Mouse (Mus musculus) 3134 (cell line): ENCODE measurements around the gene Slc22a19.
"Not testable (repeated sequence)": the region's sequence is repeated elsewhere in the genome, so short reads cannot be mapped to it uniquely, and the experiment has no call there.

Experiments used
- DNase-seq: peaks from one replicate; pipeline ENCODE4 v3.0.0-alpha.2; 2011; ENCODE audit warnings: low spot score; ENCODE audit not compliant: insufficient read length; ENCODE audit errors: extremely low read depth

The Slc22a19 gene

GRCm38 (mm10) chr19:7711148-7711547 lies at the start of gene Slc22a19:
Gene Slc22a19 (minus strand): TSS chr19:7711310.
- DNase-seq: no peak

- not testable (repeated sequence) for DNase-seq
Observed at GRCm38 (mm10) chr19:7753371-7753770, 42.3 kb upstream of the Slc22a19 start.

- no peak for DNase-seq
Observed at GRCm38 (mm10) chr19:7729543-7729942, 18.4 kb upstream of the Slc22a19 start.

GRCm38 (mm10) chr19:7693104-7693503 lies 18.0 kb downstream of the Slc22a19 start:
- DNase-seq: not testable (repeated sequence)

- no peak for DNase-seq
Observed at GRCm38 (mm10) chr19:7691259-7691658, 19.9 kb downstream of the Slc22a19 start.

- DNase-seq: no peak
Observed at GRCm38 (mm10) chr19:7687988-7688387, 23.1 kb downstream of the Slc22a19 start.

GRCm38 (mm10) chr19:7672033-7672432 lies 39.1 kb downstream of the Slc22a19 start:
- DNase-seq: no peak

- no peak for DNase-seq
Observed at GRCm38 (mm10) chr19:7648913-7649666, 62.0 kb downstream of the Slc22a19 start.

- DNase-seq: no peak
Observed at GRCm38 (mm10) chr19:7633786-7634185, 77.3 kb downstream of the Slc22a19 start.

- DNase-seq: no peak
Observed at GRCm38 (mm10) chr19:7633021-7633420, 78.1 kb downstream of the Slc22a19 start.
